Mouse (Mus musculus) olfactory bulb, adult 2 months (tissue): ENCODE results near the gene Asb8. TPM values are rescaled to one million over a fixed set of nuclear protein-coding genes. Genes with fewer than 3 reads are reported as not detected.

Experiments used
- H3K27ac ChIP-seq: fragments of 200-500 bp; 2 replicates; pipeline ENCODE4 v1.5.1; 2012; ENCODE audit warnings: low read depth, low read length; ENCODE audit not compliant: insufficient read depth
- H3K4me1 ChIP-seq: fragments of 200-500 bp; 2 replicates; pipeline ENCODE4 v1.6.1; 2012; ENCODE audit warnings: low read length; ENCODE audit not compliant: control insufficient read depth, insufficient read depth
- H3K4me3 ChIP-seq: fragments of 200-500 bp; 2 replicates; pipeline ENCODE4 v1.5.1; 2012; ENCODE audit warnings: mild to moderate bottlenecking, low read depth, low read length, moderate library complexity; ENCODE audit not compliant: insufficient read depth
- CTCF ChIP-seq: fragments of 200-500 bp; IDR thresholded peaks from 2 replicates; pipeline ENCODE4 v1.5.1; 2012; ENCODE audit warnings: low read depth, mild to moderate bottlenecking, low read length, moderate library complexity; ENCODE audit not compliant: insufficient read depth
- POLR2A ChIP-seq: fragments of 200-500 bp; IDR thresholded peaks from 2 replicates; pipeline ENCODE4 v1.6.1; 2012; ENCODE audit warnings: mild to moderate bottlenecking, low read depth, low read length, moderate library complexity; ENCODE audit not compliant: insufficient read depth
- WGBS: fragments of 180-500 bp; shearing (Covaris S2); methylation state at CpG from one replicate; pipeline ENCODE4 v1.1.7; 2018; 5-methylcytosine and 5-hydroxymethylcytosine counted together
- polyA plus RNA-seq: library from polyadenylated mRNA; stranded (reverse); fragments of >200 nt; gene quantifications from 2 replicates; pipeline ENCODE4 v1.2.4, GENCODE M21; 2012; ENCODE audit warnings: low replicate concordance; ENCODE audit not compliant: missing spikeins, insufficient read depth, insufficient read length

Gene Asb8
- polyA plus RNA-seq, 1 experiment, result not detected

DNA sequence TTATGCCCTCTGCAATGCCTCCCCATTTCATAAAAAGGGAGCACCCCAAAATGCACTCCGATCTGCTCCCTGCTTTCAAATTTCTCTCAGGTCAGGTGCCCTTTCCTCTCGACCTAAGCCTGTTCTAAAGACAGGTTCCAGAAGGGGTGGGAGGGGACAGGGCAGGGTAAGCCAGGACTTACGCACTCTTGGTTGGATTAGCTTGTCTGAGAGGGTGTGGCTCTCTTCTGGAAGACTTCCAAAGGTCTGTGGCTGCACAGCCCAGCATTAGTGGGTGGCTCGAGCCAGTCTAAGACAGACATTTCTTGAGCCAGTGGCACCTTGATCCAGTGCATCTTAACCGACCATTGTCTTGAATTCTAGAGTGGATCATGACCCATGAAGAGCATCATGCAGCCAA, 53.6 kb downstream of the Asb8 start:
- 72% methylated on average over 5 of the region's 5 CpGs for WGBS
- Histone ChIP-seq H3K4me3 (no peak overlapping the region), H3K4me1 (peaks cover 22% of the 10 kb centered on the region), H3K27ac (peak overlapping the region; percentile 42; the same call in 1 of the 2 replicates)
- no peak for TF ChIP-seq POLR2A
- no peak for TF ChIP-seq CTCF

DNA sequence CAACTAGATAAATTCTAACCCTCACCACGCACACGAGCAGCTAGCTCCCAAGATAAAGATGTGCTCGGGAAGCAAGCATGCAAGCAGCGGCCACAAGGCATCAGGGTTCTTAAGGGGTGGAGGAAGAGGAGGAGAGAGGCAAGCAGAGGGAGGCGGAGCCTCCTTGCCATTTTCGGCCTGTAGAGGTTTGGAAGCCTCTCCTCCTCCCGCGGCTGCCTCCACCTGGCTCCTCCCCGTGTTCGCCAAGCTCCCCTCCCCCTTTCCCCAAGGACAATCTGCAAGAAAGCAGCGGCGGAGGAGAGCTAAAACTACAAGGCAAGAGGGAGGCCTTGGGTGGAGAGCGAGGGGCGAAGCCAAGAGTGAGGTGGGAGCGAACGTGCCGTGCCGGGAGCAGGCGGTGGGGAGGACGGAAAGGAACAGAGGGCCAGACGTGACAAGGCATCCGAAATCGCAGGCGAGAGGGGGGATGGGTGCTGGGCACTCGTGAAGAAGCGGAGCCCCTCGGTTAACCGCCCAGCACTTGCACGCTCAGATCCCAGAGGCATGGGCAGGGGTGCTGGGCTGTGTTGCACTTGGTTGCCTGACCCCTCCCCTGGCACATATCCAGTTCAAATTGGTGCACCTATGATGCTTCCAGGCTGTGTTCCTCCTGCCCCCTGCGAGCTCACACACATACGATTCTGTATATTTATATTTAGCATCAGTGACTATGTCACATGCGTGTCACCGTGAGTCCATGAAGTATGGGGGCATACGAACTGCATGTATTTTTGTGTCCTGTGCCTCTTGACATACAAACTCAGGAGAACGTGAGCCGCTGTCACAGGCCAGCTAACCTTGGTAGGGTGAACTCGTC, 56.9 kb downstream of the Asb8 start:
- WGBS, result under 1% methylated on average over 37 of the region's 37 CpGs
- H3K27ac ChIP-seq, result peak overlapping the region; percentile 84
- peaks cover 22% of the 10 kb centered on the region for H3K4me1 ChIP-seq
- TF ChIP-seq CTCF, result no peak
- peak; percentile 78 for TF ChIP-seq POLR2A
- peak overlapping the region; percentile 73 for H3K4me3 ChIP-seq

DNA sequence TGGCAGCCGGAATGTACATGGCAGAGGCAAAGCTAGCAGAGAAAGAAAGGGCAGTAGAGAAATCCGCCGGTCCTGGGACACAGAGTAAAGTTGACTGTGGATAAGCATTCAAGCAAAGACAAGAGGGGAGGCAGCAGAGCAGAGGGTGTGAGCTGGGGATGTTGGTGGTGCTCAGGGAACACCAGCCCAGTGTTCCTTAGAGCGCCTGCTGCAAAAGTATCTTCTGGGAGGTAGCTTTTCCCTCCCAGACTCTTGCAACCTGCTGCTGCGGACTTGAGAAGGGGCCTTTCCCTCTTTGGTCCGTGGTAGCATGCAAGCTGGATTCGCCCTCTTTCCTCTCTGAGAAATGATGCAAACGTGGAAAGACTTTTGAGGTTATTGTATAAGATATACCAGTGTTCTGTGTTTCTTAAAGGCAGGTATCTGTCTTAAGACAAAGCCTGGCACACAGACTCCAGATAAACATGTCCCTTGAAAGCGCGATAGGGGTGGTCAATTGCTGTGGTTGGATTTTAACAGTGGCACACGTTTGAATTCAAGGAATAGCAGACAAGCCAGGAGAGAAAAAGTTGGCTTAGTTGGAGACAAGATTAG, 57.6 kb downstream of the Asb8 start:
- Histone ChIP-seq H3K4me1 (peaks cover 22% of the 10 kb centered on the region), H3K4me3 (peak overlapping the region; percentile 73), H3K27ac (peak overlapping the region; percentile 8; the same call in 1 of the 2 replicates)
- WGBS, result 24% methylated on average over 11 of the region's 11 CpGs
- no peak for TF ChIP-seq CTCF
- no peak for TF ChIP-seq POLR2A

DNA sequence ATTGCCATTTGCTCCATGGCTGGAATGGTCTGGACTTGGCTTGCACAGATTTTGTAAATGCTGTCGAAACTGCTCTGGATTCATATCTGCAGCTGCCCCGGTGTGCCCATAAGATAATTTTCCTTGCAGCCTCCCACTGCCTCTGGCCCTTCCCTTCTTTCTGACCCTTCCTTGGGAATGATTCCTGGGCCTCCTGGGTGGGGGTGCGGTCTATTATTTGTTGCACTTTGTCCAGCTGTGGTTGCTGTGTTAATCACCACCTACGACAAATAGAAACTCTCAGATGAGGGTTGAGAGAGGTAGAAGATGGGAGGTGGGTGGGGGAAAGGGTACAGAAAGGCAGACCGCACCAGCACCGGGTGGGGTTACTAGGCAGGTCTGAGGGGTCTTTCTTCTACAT, 58.2 kb downstream of the Asb8 start:
- no peak for TF ChIP-seq CTCF
- TF ChIP-seq POLR2A, result no peak
- Histone ChIP-seq H3K4me1 (peaks cover 20% of the 10 kb centered on the region), H3K4me3 (no peak overlapping the region), H3K27ac (no peak overlapping the region)
- WGBS, result 80% methylated on average over 6 of the region's 6 CpGs

DNA sequence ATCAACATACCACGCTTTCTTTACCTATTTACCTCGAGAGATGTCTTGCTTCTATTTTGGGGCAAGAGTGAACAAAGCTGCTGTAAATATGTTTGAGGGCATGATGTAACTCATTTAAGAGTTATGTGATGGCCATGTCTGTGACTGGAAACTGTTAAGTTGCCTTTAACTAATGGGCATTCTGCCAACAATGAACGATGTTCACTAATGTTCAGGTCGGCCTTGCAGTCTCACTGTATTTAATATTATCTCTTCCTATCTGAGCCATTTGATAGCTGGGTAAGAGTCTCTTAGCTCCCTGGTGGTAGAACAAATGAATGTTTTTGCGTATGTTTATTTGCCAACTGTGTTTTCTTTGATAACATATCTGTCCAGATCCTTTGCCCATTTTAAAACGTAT, 58.9 kb downstream of the Asb8 start:
- TF ChIP-seq CTCF (no peak), POLR2A (no peak)
- Histone ChIP-seq H3K27ac (no peak overlapping the region), H3K4me1 (peaks cover 14% of the 10 kb centered on the region), H3K4me3 (no peak overlapping the region)
- WGBS, result 67% methylated on average over 6 of the region's 6 CpGs

DNA sequence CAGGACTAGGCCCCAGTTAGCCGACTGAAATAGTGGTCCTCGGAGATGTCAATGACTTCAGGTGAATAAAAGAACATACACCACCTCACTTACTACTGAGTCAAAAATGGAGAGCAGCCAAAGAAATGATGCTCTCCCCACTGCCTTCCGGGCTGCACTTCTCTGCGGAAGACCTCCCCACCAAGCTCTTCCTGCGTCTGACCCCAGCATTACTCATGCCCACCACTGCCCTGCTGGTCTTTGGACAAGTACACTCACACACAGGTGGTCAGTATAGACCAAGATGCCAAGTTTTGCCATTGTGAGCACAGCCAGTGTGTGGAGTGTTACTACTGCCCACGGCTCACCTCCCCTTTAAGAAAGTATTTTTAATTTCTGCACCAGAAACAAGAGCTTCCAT, 63.0 kb downstream of the Asb8 start:
- Histone ChIP-seq H3K4me1 (no peaks in the 10 kb centered on the region), H3K27ac (no peak overlapping the region), H3K4me3 (no peak overlapping the region)
- WGBS, result 88% methylated on average over 6 of the region's 6 CpGs
- TF ChIP-seq CTCF (no peak), POLR2A (no peak)

DNA sequence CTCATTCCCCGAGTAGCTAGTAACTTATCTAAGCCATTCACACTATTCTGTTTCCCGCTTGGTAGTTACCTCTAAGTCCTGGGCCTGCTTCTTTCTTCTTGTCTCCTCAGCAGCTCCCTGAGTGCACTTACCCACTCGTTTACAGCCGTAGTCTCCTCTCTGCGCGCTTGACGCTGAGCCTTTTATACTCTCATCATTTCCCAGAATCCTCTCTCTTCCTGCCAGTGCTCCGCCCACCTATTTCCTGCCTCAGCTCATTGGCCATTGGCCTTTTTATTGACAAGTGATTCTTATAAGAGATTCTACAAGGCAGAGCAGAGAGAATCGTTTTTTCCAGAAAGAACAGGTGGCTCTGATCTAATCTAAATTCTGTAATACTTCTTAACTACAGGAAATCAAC, 66.9 kb downstream of the Asb8 start:
- Histone ChIP-seq H3K4me1 (no peaks in the 10 kb centered on the region), H3K27ac (no peak overlapping the region), H3K4me3 (no peak overlapping the region)
- WGBS, result 87% methylated on average over 9 of the region's 9 CpGs
- TF ChIP-seq POLR2A, result no peak
- TF ChIP-seq CTCF, result no peak

DNA sequence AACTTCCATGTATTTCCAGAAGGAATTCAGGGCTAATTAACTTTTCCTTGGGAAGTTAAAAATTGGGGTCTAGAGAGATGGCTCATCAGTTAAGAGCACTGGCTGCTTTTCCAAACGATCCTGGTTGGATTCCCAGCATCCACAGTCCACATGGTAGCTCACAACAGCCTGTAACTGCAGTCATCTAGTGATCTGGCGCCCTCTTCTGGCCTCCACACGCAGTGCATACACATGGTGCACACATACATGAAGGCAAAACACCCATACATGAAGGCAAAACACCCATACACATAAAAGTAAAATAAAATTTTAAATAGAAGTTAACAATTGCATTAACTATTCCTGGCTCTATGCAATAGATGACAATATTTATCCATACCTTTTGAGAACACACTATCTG, 68.5 kb downstream of the Asb8 start:
- Histone ChIP-seq H3K4me3 (no peak overlapping the region), H3K4me1 (no peaks in the 10 kb centered on the region), H3K27ac (no peak overlapping the region)
- WGBS, result 43% methylated on average over 3 of the region's 3 CpGs
- TF ChIP-seq POLR2A (no peak), CTCF (no peak)

DNA sequence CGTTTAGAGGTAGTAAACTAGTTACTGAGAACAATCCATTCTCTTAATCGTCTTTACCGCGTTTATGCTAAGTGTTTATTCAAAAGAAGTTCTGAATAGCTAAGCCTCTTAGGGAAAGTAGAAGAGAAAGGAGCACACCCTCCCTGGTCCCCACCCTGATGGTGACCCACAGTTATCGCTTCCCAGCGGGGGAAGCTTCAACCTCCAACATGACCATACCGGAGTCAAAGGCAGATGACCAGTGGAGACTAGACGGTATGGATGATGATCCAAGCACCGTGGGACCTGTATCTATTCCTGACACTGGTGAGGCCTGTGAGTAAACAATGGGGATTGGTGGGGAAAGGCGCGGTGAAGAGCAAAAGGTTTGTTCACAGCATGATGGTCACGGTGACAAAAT, 70.5 kb downstream of the Asb8 start:
- 87% methylated on average over 12 of the region's 12 CpGs for WGBS
- Histone ChIP-seq H3K4me3 (no peak overlapping the region), H3K27ac (no peak overlapping the region), H3K4me1 (no peaks in the 10 kb centered on the region)
- TF ChIP-seq CTCF (no peak), POLR2A (no peak)
